Mouse (Mus musculus) kidney, postnatal 14 days (tissue): ENCODE data around the gene Antxr1.

Source experiments
- DNase-seq: peaks from one replicate; pipeline ENCODE4 v3.0.0; 2022; ENCODE audit warnings: mixed read lengths

Gene Antxr1

DNA sequence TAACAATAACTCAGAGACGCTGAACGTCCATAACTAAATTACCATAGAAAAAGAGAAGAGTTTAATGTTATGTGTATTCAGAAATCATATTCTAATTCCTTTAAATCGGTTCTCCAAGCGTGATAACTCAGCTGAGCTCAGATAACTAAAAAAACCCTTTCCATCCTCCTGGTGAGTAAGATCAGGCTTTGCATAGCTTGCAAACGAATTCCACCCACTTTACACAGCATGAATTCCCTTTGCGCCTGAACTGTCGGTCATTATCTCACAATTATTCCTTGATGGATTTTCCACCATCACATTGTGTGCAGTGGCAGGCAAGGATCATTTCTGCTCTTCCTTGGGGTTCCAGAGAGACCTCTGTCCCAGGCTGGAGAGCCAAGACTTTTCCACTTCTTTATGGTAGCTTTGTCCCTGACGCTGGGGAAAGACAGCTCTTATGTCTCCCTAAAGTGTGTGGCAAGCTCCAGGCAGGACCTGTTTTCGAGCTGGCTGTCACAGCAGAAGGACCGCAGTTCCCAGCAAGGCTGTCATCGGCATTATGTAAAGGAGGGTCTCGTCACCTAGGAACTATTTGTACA, 201.6 kb downstream of the Antxr1 start:
- DNase-seq: no peak

- no peak for DNase-seq
Measured at GRCm38 (mm10) chr6:87133520-87133919, 202.1 kb downstream of the Antxr1 start.

DNA sequence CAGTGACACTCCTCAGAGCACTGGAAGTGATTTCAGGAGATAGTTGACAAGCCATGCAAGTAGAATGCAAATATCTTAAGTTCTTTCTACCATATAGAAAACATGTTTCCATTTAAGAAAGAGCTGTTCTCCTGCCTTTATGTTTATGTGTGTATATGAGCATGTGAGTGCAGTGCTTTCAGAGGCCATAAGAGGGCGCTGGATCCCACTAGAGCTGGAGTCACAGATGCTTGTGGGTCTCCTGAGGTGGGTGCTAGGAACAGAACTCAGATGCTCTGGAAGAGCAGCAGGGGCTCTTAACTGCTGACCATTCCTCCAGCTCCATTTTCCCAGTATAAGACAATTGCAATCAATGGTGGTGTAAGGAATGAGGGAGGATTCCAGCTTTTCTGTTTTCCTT, 204.5 kb downstream of the Antxr1 start:
- no peak for DNase-seq

DNA sequence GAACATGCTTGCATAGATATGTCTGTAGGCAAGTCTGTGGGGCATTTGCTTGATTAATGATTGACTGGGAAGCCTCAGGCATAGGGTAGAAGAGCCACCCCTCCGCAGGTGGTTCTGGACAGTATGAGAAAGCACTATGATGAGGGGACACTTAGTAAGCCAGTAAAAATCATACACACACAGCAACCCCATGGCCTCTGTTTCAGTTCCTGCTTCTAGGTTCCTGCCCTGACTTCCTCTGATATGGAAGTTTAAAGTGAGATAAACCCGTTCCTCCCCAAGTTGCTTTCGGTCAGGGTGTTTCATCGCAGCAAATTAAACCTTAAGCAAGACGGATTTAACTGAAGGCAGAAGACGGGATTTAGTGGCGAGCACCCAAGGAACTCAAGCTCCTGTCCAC, 205.0 kb downstream of the Antxr1 start:
- DNase-seq: no peak

GRCm38 (mm10) chr6:87129861-87130260, 205.8 kb downstream of the Antxr1 start:
- no peak for DNase-seq

GRCm38 (mm10) chr6:87127049-87127753, 208.4 kb downstream of the Antxr1 start:
- no peak for DNase-seq

- no peak for DNase-seq
Measured at GRCm38 (mm10) chr6:87123973-87124372, 211.6 kb downstream of the Antxr1 start.

GRCm38 (mm10) chr6:87123406-87123805, 212.2 kb downstream of the Antxr1 start:
- DNase-seq: no peak

- DNase-seq: no peak
Measured at GRCm38 (mm10) chr6:87121961-87122360, 213.7 kb downstream of the Antxr1 start.

GRCm38 (mm10) chr6:87120661-87121060, 215.0 kb downstream of the Antxr1 start:
- no peak for DNase-seq

GRCm38 (mm10) chr6:87119975-87120374, 215.6 kb downstream of the Antxr1 start:
- DNase-seq: no peak

DNA sequence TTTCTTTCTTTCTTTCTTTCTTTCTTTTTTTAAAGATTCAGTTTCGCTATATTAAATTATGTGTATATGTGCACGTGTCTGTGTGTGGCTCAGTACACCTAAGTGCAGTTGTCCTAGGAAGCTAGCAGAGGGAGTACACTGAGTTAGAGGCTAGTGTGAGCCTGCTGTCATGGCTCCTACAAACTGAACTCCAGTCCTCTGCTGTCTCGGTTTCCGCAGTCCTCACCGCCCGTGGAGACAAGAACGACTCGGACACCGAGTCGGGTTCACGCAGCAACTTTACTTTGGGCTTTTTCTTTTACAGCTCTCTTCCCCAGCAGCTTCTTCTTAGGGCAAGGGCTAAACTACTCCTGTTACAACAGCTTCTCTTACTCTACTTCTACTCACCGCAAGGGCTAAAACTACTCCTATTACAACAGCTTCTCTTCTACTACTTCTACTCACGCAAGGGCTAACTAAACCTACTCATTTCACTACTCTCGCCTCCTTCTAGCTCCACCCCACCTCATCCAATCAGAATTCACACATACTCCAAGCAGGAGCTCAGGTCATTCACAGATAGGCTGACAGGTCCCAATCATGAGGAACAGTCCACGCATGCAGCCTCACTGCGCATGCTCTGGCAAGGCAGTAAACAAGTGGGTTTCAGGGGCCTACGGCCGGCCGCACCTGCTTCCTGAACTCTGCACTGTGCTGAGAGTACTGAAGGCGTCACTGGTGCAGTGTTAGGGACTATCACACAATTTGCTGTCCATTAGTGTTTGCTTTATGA, 216.4 kb downstream of the Antxr1 start:
- DNase-seq: no peak

GRCm38 (mm10) chr6:87116596-87116995, 219.0 kb downstream of the Antxr1 start:
- no peak for DNase-seq

GRCm38 (mm10) chr6:87115981-87116380, 219.6 kb downstream of the Antxr1 start:
- no peak for DNase-seq

- DNase-seq: no peak
Measured at GRCm38 (mm10) chr6:87112125-87112524, 223.5 kb downstream of the Antxr1 start.

GRCm38 (mm10) chr6:87111493-87111892, 224.1 kb downstream of the Antxr1 start:
- no peak for DNase-seq

DNA sequence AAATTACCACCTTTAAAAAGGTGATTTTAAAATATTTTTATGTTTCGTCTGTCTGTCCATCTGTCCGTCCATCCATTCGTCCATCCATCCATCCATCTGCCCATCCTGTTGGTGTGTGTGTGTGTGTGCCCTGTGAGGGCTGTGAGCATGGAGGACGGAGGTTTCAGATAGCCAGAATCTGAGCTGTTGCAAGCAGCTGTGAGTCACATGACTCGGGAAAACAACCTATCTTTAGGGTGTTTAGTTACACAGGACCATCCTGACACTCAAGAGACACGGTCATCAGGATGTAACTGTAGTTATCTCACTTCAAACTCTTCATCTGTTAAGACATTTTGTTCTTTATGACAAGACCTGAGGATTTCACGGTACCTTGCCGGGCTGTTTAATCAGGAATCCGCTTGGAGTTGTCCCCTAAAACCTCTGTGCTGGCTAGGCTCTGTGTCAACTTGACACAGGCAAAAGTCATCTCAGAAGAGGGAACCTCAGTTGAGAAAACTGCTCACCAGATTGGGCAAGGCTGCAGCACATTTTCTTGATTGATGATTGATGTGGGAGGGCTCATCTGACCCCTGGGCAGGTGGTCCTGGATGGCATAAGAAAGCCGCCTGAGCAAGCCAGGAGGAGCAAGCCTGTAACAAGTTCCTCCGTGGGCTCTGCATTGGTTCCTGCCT, 231.4 kb downstream of the Antxr1 start, which contains the start of gene D6Ertd527e:
Gene D6Ertd527e, plus strand, starts transcription at position 624 of the 674 bp plus-strand sequence.
- DNase-seq: no peak

DNA sequence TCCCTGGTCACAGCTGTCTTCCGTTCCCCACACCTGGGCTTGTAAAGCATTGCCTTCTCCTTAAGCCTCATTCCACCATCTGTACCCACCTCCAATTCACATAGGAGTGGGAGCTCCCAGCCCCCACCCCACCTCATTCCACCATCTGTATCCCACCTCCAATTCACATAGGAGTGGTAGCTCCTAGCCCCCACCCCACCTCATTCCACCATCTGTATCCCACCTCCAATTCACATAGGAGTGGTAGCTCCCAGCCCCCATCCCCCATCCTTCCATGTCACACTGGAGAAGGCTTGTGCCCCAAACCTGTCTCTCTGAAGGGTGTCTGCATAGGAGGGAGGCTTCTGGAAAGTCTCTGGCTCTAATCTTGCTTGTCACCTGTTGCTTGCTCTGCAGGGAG, 232.3 kb downstream of the Antxr1 start:
- DNase-seq: no peak

DNA sequence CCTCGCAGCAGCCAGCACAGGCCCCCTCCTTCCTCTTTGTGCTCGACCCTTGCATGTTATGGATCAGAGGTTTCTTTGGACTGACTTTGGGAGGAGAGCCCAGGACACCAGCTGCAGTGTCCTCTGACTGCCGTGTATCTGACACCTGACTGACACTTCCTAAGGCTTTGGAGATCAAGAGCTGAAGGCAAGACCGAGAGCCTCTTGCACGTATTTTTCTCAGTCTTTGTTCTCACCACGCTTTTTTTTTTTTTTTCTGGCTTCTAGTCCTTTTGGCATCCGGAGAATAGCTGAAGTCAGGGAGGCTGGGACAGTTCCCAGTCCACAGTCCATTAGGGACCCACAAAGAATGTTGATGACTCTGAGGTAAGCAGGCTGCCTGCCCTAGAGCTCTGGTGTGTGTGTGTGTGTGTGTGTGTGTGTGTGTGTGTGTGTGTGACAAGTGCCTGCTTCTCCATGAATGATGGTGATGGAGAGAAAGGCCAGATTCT, 233.2 kb downstream of the Antxr1 start:
- peak; percentile 27 for DNase-seq

GRCm38 (mm10) chr6:87101955-87102353, 233.7 kb downstream of the Antxr1 start:
- DNase-seq: peak; percentile 10

DNA sequence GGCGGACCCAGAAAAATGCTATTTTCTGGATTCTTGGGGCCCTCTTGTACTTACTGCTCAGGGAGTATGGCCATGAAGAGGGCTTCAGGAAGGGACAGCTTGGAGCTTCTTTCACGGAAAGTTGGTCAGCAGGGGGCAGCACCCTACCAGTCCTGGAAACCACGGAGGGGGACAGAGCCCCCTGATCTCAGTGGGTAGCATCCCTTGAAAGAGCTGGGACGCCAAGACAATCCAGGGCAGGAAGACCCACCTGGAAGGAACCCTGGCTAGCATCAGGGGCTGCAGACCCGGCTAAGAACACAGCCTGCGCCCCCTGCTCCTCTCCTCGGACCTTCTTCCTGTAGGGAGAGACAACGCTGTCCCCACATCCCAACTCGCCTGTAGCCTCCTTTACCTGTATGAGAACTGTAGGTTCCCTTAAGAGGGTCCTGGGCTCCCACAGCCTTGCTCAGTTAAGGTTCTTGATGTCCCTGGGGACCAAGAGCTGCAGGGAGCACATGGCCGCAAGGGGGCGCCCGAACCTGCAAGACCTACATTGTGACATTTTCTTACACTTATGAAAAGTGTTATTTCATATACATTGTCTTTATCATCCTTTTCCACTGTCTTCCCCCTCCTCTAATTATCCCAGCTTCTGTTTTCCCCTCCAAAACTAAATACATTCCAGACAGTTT, 234.2 kb downstream of the Antxr1 start:
- peak; percentile 88 for DNase-seq

DNA sequence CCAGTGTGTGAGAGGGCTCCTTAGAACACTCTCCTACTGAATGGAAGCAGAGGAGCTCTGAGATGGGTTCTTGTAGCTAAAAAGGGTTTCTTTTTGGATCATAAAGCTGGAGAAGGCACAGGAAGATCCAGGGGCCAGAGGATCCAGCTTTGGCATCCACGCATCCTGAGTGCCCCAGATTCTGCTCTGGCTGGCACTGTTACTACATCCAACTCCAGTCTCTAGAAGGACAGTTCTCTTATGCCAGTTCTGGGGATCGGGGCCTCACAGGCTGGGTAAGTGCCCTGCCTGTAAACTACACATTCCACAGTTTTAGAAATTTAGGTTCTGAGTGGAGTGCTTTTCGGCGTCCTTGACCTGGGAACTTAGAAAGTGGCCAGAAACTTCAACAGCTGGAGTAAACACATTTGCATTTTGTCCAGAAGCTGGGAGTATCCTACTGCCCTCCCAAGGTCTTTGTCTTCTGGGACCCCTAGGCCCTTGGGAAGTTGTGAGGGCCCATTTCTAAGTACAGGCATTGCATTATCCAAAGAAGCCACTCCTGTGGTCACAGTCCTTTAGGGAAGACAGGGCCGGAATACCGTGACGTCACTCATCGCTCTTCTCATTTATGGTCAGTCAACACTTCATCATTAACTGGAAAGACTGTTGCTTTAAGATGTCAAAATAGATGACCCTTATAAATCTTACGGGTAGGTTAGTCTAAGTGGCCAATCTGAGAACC, 235.2 kb downstream of the Antxr1 start:
- DNase-seq: no peak
